Mouse (Mus musculus) C2C12 (cell line): Measurements from ENCODE around the gene Atp8b5. TPM values are rescaled to one million over a fixed set of nuclear protein-coding genes. Genes with fewer than 3 reads are reported as not detected.
A peak's percentile ranks its signal among the peaks of the same experiment; 100 is the strongest.

ENCODE experiments used
- H3K27me3 ChIP-seq: one replicate; pipeline ENCODE4 v1.6.1; 2011; ENCODE audit not compliant: control insufficient read depth, insufficient read depth, insufficient read length
- H3K36me3 ChIP-seq: one replicate; pipeline ENCODE4 v1.6.1; 2011; ENCODE audit not compliant: control insufficient read depth, insufficient read depth
- H3K4me3 ChIP-seq: one replicate; pipeline ENCODE4 v1.5.1; 2011; ENCODE audit warnings: mild to moderate bottlenecking, control low read depth; ENCODE audit not compliant: poor library complexity, insufficient read depth, severe bottlenecking
- H3K79me2 ChIP-seq: one replicate; pipeline ENCODE4 v1.6.1; 2011; ENCODE audit not compliant: control insufficient read depth, insufficient read depth
- H3K79me3 ChIP-seq: one replicate; pipeline ENCODE4 v1.6.1; 2011; ENCODE audit warnings: low read depth, control low read depth
- H3ac ChIP-seq: one replicate; pipeline ENCODE3; 2011; ENCODE audit warnings: low read depth; ENCODE audit not compliant: control insufficient read depth, insufficient read length
- CEBPB ChIP-seq: IDR thresholded peaks from one replicate; pipeline ENCODE4 v1.6.1; 2011; ENCODE audit warnings: low read depth, mild to moderate bottlenecking, control low read depth, moderate library complexity
- CTCF ChIP-seq: IDR thresholded peaks from one replicate; pipeline ENCODE4 v1.5.1; 2011; ENCODE audit not compliant: control insufficient read depth, insufficient read depth, insufficient read length
- FOSL1 ChIP-seq: IDR thresholded peaks from one replicate; pipeline ENCODE4 v1.8.0; 2011; ENCODE audit warnings: mild to moderate bottlenecking, low read length; ENCODE audit not compliant: poor library complexity, insufficient read depth, severe bottlenecking
- MAX ChIP-seq: IDR thresholded peaks from one replicate; pipeline ENCODE4 v1.6.1; 2011; ENCODE audit warnings: mild to moderate bottlenecking, control low read depth
- MYOD1 ChIP-seq: IDR thresholded peaks from one replicate; pipeline ENCODE4 v1.6.1; 2011; ENCODE audit warnings: low read depth; ENCODE audit not compliant: control insufficient read depth, insufficient read length
- MYOG ChIP-seq: IDR thresholded peaks from one replicate; pipeline ENCODE4 v1.6.1; 2011; ENCODE audit not compliant: control insufficient read depth, insufficient read length; ENCODE audit errors: extremely low read depth
- USF1 ChIP-seq: IDR thresholded peaks from one replicate; pipeline ENCODE4 v1.6.1; 2011; ENCODE audit warnings: low read depth, mild to moderate bottlenecking, control low read depth, moderate library complexity
- polyA plus RNA-seq: library from polyadenylated mRNA; unstranded; fragments of >200 nt; fragmentation: generic; extraction: Trizol; gene quantifications from one replicate; pipeline ENCODE4 v1.2.1, GENCODE M21; 2012; ENCODE audit warnings: missing spikeins

Atp8b5 gene
- polyA plus RNA-seq, 1 experiment: 0.04 TPM

DNA sequence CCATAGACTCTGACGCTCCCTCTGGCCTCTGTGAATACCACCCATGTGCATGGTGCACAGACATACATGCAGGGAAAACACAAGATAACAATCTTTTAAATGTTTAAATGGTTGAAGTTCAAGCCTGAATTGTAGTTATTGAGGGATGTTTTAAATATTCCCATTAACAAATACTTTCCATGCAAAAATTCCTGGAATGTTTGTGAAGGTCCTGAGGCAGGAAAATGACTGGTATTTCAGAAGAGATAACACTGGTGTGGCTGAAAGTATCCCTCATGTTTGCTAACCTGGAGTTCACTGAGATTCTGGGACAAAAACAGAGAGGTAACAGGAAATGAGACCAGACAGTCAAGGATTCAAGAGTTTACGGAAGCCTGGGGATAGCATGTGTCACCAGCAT, 122.4 kb downstream of the Atp8b5 start:
- Histone ChIP-seq H3ac (no peak overlapping the region), H3K79me3 (peaks cover 19% of the 10 kb centered on the region), H3K36me3 (no peaks in the 10 kb centered on the region), H3K27me3 (no peaks in the 10 kb centered on the region), H3K79me2 (peaks cover 20% of the 10 kb centered on the region), H3K4me3 (no peak overlapping the region)
- no peak for TF ChIP-seq MAX
- TF ChIP-seq USF1: no peak
- no peak for TF ChIP-seq MYOD1
- no peak for TF ChIP-seq MYOG
- TF ChIP-seq CTCF: no peak

DNA sequence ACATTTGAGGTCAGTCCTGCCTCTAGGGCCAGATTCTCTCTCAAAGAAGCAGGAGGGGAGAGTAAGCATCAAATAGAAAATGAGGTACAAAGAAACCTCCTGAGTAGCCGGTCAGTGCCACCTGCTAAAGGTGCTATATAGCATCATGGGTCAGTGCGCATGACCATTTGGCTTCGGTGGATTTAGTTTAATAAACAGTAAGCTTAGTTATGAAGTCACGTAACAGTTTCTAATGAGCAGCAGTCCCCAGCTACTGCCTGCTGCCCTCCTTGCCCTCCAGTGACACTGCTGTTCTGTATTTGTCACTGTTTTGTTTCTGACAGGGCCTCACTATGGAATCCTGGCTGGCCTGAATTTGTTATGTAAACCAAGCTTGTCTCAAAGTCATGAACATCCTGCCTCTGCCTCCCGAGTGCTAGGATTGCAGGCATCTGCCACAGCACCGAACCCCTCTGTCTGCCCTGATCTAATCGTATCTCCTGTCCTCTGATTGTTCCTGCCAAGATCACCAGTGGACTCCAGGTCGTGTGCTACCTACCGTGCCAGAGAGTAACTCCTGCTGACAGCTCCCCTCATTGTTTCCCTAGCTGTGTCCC, 123.0 kb downstream of the Atp8b5 start:
- TF ChIP-seq CTCF (no peak), CEBPB (no peak), MAX (no peak), MYOG (no peak), USF1 (no peak), MYOD1 (no peak), FOSL1 (no peak)
- Histone ChIP-seq H3K27me3 (no peaks in the 10 kb centered on the region), H3K79me3 (peaks cover 14% of the 10 kb centered on the region), H3K36me3 (no peaks in the 10 kb centered on the region), H3ac (no peak overlapping the region), H3K4me3 (no peak overlapping the region), H3K79me2 (peaks cover 15% of the 10 kb centered on the region)

DNA sequence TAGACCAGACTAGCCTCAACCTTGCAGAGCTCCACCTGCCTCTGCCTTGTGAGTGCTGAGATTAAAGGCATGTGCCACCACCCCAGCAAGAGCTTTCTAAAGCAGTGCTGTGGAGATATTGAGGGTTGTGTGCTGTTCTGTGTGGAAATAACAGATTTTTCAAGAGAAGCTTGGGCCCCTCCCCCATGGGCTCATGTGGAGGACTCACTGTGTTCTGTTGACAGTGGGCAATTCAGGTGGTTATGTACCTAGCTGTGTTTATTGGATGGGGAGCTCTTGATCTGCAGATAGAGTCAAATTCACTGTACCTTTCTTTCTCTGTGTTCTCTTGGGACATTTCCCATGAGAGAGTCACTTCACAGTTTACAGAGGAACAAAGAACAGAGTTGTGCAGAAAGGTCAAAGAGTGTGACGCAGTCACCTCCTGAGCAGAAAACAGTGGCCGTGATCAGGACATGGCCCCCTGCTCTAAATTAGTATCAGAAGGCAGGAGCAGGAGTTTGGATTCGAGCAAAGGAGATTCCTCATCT, 124.6 kb downstream of the Atp8b5 start:
- Histone ChIP-seq H3K36me3 (no peaks in the 10 kb centered on the region), H3K79me2 (no peaks in the 10 kb centered on the region), H3K4me3 (no peak overlapping the region), H3K27me3 (no peaks in the 10 kb centered on the region), H3ac (no peak overlapping the region), H3K79me3 (peaks cover 4% of the 10 kb centered on the region)
- TF ChIP-seq CTCF (no peak), MYOG (no peak), MAX (no peak), USF1 (no peak), CEBPB (no peak), MYOD1 (no peak), FOSL1 (no peak)

DNA sequence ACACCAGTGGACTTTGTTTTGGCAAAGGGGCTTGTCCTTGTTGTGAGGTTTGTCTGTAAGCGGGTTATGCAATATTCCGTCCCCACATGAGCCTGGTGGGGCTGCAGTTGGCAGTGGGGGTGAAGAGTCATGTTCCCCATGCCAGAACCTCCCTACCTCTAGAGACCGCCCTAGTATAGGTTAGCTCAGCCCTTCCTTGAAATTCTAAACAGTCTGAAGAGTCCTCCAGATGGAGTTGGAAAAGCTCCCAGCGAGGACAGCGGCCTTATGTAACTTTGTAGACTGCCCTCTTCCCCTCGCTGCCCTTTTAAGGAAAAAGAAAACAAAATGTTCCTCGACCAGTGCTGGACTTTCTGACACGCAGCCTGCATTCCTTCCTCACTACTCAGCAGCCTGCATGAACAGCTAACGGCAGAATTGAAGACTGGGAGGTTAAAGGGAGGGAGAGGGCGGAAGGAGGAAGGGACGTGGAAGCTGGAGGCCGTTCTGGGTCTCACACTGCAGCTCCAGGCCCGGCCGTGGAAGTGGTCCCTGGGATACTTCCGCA, 127.5 kb downstream of the Atp8b5 start:
- peak; percentile 91 for TF ChIP-seq CEBPB
- no peak for TF ChIP-seq USF1
- peak; percentile 9 for TF ChIP-seq MYOD1
- Histone ChIP-seq H3K79me2 (peaks cover 14% of the 10 kb centered on the region), H3ac (peak overlapping the region; percentile 65), H3K36me3 (no peaks in the 10 kb centered on the region), H3K4me3 (no peak overlapping the region), H3K27me3 (no peaks in the 10 kb centered on the region), H3K79me3 (peaks cover 9% of the 10 kb centered on the region)

DNA sequence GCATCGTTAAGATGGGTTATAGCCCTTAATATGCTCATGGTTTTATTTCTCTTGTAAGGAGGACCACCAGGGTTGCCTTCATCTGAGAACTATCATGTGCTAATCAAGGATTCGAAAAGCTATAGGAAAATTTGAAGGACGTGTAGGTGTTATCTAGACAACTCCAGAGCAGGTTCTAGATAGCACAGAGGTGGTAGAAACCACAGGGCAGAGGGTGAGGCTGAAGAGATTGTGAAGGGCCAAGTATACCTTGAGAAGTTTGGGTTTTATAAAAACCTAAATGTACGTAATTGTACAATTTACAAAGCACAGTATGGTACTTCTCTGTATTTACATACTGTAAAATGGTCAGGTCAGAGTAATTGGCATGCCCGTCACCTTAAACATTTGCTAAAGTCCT, 128.2 kb downstream of the Atp8b5 start:
- TF ChIP-seq CTCF (no peak), MAX (no peak), MYOD1 (no peak), CEBPB (no peak), MYOG (no peak), USF1 (no peak), FOSL1 (no peak)
- H3K27me3 ChIP-seq: no peaks in the 10 kb centered on the region
- H3K36me3 ChIP-seq: no peaks in the 10 kb centered on the region
- peaks cover 9% of the 10 kb centered on the region for H3K79me3 ChIP-seq
- H3ac ChIP-seq: peak overlapping the region; percentile 65
- H3K4me3 ChIP-seq: no peak overlapping the region
- peaks cover 21% of the 10 kb centered on the region for H3K79me2 ChIP-seq

DNA sequence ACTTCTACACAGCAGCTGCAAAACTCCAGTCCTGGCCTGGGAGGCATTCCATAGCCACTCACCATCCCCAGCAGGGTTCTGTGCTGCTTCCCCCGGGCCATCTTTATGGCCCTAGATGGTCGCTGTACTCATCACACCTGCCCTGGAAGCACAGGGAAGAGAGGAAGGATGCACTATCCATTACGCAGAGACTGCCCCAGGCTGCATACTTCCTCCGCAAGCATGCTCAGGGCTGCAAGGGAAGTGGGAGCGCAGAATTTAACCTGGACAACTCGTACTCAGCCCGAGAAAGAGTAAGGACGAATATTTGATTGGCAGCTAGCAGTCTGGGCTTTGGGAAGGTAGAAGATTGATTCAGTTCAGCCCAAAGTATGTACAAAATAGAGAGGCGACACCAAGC, 128.9 kb downstream of the Atp8b5 start:
- H3K79me2 ChIP-seq: peaks cover 27% of the 10 kb centered on the region
- H3K36me3 ChIP-seq: no peaks in the 10 kb centered on the region
- peaks cover 9% of the 10 kb centered on the region for H3K79me3 ChIP-seq
- TF ChIP-seq MYOD1 (peak; percentile 40), FOSL1 (no peak)
- peak overlapping the region; percentile 42 for H3ac ChIP-seq
- no peak overlapping the region for H3K4me3 ChIP-seq
- H3K27me3 ChIP-seq: no peaks in the 10 kb centered on the region
